24 mouse cellular contexts compared by ENCODE assay signal in genomic region chr19:31283617-31284016, GRCm38 (mm10).
DNase-seq lines count a peak whose midpoint lies in the region; ATAC-seq and TF ChIP-seq lines count a peak whose summit lies in the region.
"Had no signal": no experiment of that assay in that cellular context is flagged by ENCODE, and none has a peak within 500 bp of the region (broad histone marks: within the 10 kb centered on the region; RNA-seq: fewer than 3 reads in every experiment).

No protein-coding gene starts in this region.

- no peaks in the 10 kb centered on the region for H3K9me3 ChIP-seq in forebrain, embryonic 13.5 days (replicated peaks)
- no peaks in the 10 kb centered on the region for H3K9me3 ChIP-seq in forebrain, embryonic 10.5 days
- H3K9me3 ChIP-seq: embryonic facial prominence, embryonic 12.5 days; embryonic facial prominence, embryonic 15.5 days; hindbrain, embryonic 12.5 days; hindbrain, embryonic 15.5 days had no signal

- no peak for TF ChIP-seq POLR2A in embryonic fibroblast, embryonic 13.5 days (IDR thresholded peaks at IDR 0.05; ENCODE audit: low read depth, low read length)
- no peak for TF ChIP-seq POLR2A in myocyte (IDR thresholded peaks at IDR 0.05; ENCODE audit: insufficient read length, low read depth)

- no peaks in the 10 kb centered on the region for H3K36me3 ChIP-seq in forebrain, embryonic 13.5 days (ENCODE audit: poor library complexity, severe bottlenecking)
- H3K36me3 ChIP-seq in forebrain, embryonic 10.5 days (replicated peaks) = no peaks in the 10 kb centered on the region
- H3K36me3 ChIP-seq in myocyte (ENCODE audit: control insufficient read depth, insufficient read depth) = no peaks in the 10 kb centered on the region
- H3K36me3 ChIP-seq: embryonic facial prominence, embryonic 12.5 days; embryonic facial prominence, embryonic 15.5 days; hindbrain, embryonic 12.5 days; hindbrain, embryonic 15.5 days had no signal

- H3K27ac ChIP-seq in forebrain, embryonic 13.5 days = no peak overlapping the region
- no peak overlapping the region for H3K27ac ChIP-seq in forebrain, embryonic 10.5 days
- peak overlapping the region; percentile 67; the same call in 1 of the 2 replicates for H3K27ac ChIP-seq in embryonic fibroblast, embryonic 13.5 days (ENCODE audit: insufficient read depth, low read length)
- H3K27ac ChIP-seq: embryonic facial prominence, embryonic 12.5 days; embryonic facial prominence, embryonic 15.5 days; gastrocnemius, adult 2 months; hindbrain, embryonic 12.5 days; hindbrain, embryonic 15.5 days had no signal

- H3K27me3 ChIP-seq in forebrain, embryonic 13.5 days = no peaks in the 10 kb centered on the region
- no peaks in the 10 kb centered on the region for H3K27me3 ChIP-seq in forebrain, embryonic 10.5 days (ENCODE audit: poor library complexity, severe bottlenecking)
- no peaks in the 10 kb centered on the region for H3K27me3 ChIP-seq in myocyte (ENCODE audit: control insufficient read depth, insufficient read depth, insufficient read length)
- H3K27me3 ChIP-seq: embryonic facial prominence, embryonic 12.5 days; embryonic facial prominence, embryonic 15.5 days; hindbrain, embryonic 12.5 days; hindbrain, embryonic 15.5 days had no signal

- no peak overlapping the region for H3K4me2 ChIP-seq in forebrain, embryonic 13.5 days
- peak overlapping the region; percentile 68 for H3K4me2 ChIP-seq in myocyte (ENCODE audit: low read depth)
- H3K4me2 ChIP-seq: embryonic facial prominence, embryonic 12.5 days; embryonic facial prominence, embryonic 15.5 days; heart, embryonic 11.5 days; hindbrain, embryonic 12.5 days; hindbrain, embryonic 15.5 days had no signal

- peak; percentile 67 for ATAC-seq in forebrain, embryonic 13.5 days
- ATAC-seq: Patski had no signal

- no peak for DNase-seq in forebrain, embryonic 10.5 days (ENCODE audit: extremely low spot score, low spot score)
- DNase-seq in Muller cell, postnatal 12 days (ENCODE audit: inconsistent ontology term) = peak; percentile 77
- no peak for DNase-seq in embryo, embryonic 9.5 days (ENCODE audit: extremely low spot score)
- no peak for DNase-seq in cerebellum, adult 8-10 months
- DNase-seq: adrenal gland, postnatal 10 days; adrenal gland, postnatal 36 days; cerebellum, adult 11 months; cerebellum, adult 2 months; cerebellum, postnatal 10 days; gastrocnemius, adult 2 months; gastrocnemius, postnatal 14 days; heart, adult 11 months; kidney, adult 11 months; kidney, adult 9 months had no signal

- no peak overlapping the region for H3ac ChIP-seq in myocyte (ENCODE audit: control insufficient read depth, insufficient read length)

- 18% methylated on average over 2 of the region's 2 CpGs for WGBS in forebrain, embryonic 13.5 days
- WGBS in forebrain, embryonic 10.5 days = 74% methylated on average over 2 of the region's 2 CpGs

- no peak overlapping the region for H3K4me3 ChIP-seq in forebrain, embryonic 13.5 days
- H3K4me3 ChIP-seq in forebrain, embryonic 10.5 days = no peak overlapping the region
- H3K4me3 ChIP-seq in embryonic fibroblast, embryonic 13.5 days (ENCODE audit: insufficient read depth, low read length) = no peak overlapping the region
- H3K4me3 ChIP-seq in myocyte = no peak overlapping the region
- H3K4me3 ChIP-seq: embryonic facial prominence, embryonic 12.5 days; embryonic facial prominence, embryonic 15.5 days; erythroblast, embryonic 14.5 days; gastrocnemius, adult 2 months; hindbrain, embryonic 12.5 days; hindbrain, embryonic 15.5 days had no signal

- no peaks in the 10 kb centered on the region for H3K79me2 ChIP-seq in myocyte (ENCODE audit: control insufficient read depth, insufficient read depth)

- peaks cover 18% of the 10 kb centered on the region for H3K4me1 ChIP-seq in forebrain, embryonic 13.5 days
- peaks cover 17% of the 10 kb centered on the region for H3K4me1 ChIP-seq in forebrain, embryonic 10.5 days
- peaks cover 10% of the 10 kb centered on the region for H3K4me1 ChIP-seq in embryonic fibroblast, embryonic 13.5 days (ENCODE audit: control insufficient read depth, insufficient read depth, low read length)
- H3K4me1 ChIP-seq: embryonic facial prominence, embryonic 15.5 days; hindbrain, embryonic 12.5 days had no signal

- no peak overlapping the region for H3K9ac ChIP-seq in forebrain, embryonic 13.5 days
- H3K9ac ChIP-seq: embryonic facial prominence, embryonic 12.5 days; embryonic facial prominence, embryonic 15.5 days; hindbrain, embryonic 12.5 days; hindbrain, embryonic 15.5 days had no signal

- TF ChIP-seq CTCF in embryonic fibroblast, embryonic 13.5 days (IDR thresholded peaks at IDR 0.05; ENCODE audit: borderline replicate concordance, insufficient read depth, low read length) = no peak

TF ChIP-seq in myocyte, 11 proteins besides CTCF, POLR2A, EP300 and RAD21:
- no peak for TF ChIP-seq MYOG (IDR thresholded peaks at IDR 0.05; ENCODE audit: control insufficient read depth in 1 of 3, insufficient read depth in 1 of 3, insufficient read length in 2 of 3, low read depth in 2 of 3)
- no peak for TF ChIP-seq TCF12 (IDR thresholded peaks at IDR 0.05; ENCODE audit: insufficient read depth, poor library complexity, severe bottlenecking)
- TF ChIP-seq TCF3 (IDR thresholded peaks at IDR 0.05; ENCODE audit: insufficient read length, low read depth) = no peak
- no peak for TF ChIP-seq MYOD1 (IDR thresholded peaks at IDR 0.05; ENCODE audit: control insufficient read depth in 1 of 3, insufficient read length in 2 of 3, low read depth in 2 of 3)
- TF ChIP-seq E2F4 (IDR thresholded peaks at IDR 0.05; ENCODE audit: insufficient read depth) = no peak
- no peak for TF ChIP-seq CEBPB (IDR thresholded peaks at IDR 0.05; ENCODE audit: insufficient read depth, poor library complexity, severe bottlenecking)
- TF ChIP-seq SRF (IDR thresholded peaks at IDR 0.05; ENCODE audit: control insufficient read depth, insufficient read length, low read depth) = no peak
- no peak for TF ChIP-seq MAX (IDR thresholded peaks at IDR 0.05; ENCODE audit: low read depth)
- no peak for TF ChIP-seq USF1 (IDR thresholded peaks at IDR 0.05; ENCODE audit: low read depth)
- TF ChIP-seq POLR2AphosphoS2 (IDR thresholded peaks at IDR 0.05; ENCODE audit: insufficient read length, low read depth) = no peak
- TF ChIP-seq REST (IDR thresholded peaks at IDR 0.05; ENCODE audit: insufficient read depth, insufficient read length) = no peak
